Mouse (Mus musculus): ENCODE measurements at regions not wholly inside any gene's neighbourhood (a gene's known extent, or its start where the extent isn't known, plus 50 kb on each side); places are given as distances from the start of the nearest gene placed in this dataset.

DNA sequence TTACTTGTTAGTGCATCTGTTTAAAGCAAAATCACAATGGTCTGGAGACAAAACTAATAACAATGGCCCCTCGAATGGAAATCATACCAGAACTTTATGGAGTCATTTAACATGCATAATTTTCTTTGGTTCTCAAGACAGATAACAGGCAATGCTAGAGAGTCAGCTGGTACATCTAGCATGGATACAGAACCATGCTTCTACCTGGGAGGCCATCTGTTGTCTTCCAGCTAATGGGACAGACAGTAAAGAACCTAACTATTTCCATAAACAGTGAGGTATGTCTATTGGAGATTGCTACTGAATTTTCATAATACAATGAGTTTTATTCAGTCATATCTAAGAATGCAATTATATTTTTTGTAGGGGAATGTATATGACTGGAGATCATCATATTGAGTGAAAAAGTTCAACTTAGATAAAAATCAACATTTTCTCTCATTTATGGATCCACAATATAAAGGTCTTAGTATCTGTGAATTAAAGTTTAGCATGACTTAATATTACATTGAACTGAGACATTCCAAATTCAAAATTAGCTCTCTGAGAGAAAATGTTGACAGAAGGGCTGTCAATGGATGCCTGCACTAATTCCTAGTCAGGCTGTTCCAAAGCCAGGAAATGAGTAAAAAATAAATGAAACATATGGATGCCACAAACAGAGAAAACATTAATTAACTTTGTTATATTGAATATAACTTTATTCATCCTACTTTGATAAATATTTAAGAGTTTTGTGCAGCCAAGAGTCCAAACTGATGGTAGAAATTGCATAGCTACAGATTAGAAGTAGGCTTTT lies 500.3 kb upstream of the Syt1 start:
- 46% methylated on average over 1 of the region's 1 CpGs for WGBS
- H3K4me3 ChIP-seq = no peak overlapping the region
- H3K9me3 ChIP-seq = no peaks in the 10 kb centered on the region
- DNase-seq (ENCODE audit: low spot score) = no peak
- no peaks in the 10 kb centered on the region for H3K4me1 ChIP-seq
- H3K27me3 ChIP-seq (ENCODE audit: insufficient read depth, poor library complexity, severe bottlenecking) = no peaks in the 10 kb centered on the region
- H3K27ac ChIP-seq = no peak overlapping the region
- no peaks in the 10 kb centered on the region for H3K36me3 ChIP-seq

DNA sequence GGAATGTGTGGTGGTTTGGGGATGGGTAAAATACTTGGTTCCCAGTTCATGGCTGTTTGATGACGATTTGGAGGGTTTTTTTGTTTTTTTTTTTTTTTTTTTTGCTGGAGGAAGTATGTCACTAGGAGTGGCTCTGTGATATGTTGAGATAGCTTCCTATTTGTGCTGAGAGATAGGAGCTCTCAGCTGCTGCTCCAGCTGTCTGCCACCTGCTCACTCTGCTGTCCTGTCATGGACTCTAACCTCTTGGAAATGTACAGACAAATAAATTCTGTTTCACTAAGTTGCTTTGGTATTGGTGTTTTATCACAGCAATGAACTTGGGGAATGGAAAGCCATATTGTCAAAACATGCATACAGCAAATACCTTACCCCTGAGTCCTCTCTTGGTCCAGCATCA lies 497.8 kb upstream of the Syt1 start:
- H3K4me1 ChIP-seq = no peaks in the 10 kb centered on the region
- no peaks in the 10 kb centered on the region for H3K36me3 ChIP-seq
- H3K9me3 ChIP-seq = no peaks in the 10 kb centered on the region
- WGBS = 43% methylated on average over 1 of the region's 1 CpGs
- H3K27me3 ChIP-seq (ENCODE audit: insufficient read depth, poor library complexity, severe bottlenecking) = no peaks in the 10 kb centered on the region
- H3K27ac ChIP-seq = no peak overlapping the region
- no peak for DNase-seq (ENCODE audit: low spot score)
- H3K4me3 ChIP-seq = no peak overlapping the region

DNA sequence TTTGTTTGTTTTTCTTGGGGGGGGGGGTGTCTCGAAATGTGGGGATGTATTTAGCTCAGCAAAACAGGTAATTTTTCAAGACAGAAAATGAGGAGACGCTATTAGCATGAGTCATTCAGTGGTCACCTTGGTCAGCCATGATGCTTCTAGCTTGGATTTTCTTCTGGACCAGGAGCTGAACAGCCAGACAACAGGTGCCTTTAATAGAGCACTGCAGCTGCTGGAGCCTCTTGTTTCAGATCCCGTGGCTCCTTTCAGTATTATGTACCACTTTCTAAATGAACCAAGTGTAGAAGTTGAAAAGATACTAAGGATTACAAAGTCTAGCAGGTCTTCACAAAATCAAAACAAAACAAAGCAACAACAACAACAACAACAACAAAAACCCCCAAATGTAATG lies 496.4 kb upstream of the Syt1 start:
- H3K4me3 ChIP-seq = no peak overlapping the region
- H3K27me3 ChIP-seq (ENCODE audit: insufficient read depth, poor library complexity, severe bottlenecking) = no peaks in the 10 kb centered on the region
- WGBS = 72% methylated on average over 3 of the region's 3 CpGs
- no peak overlapping the region for H3K27ac ChIP-seq
- no peaks in the 10 kb centered on the region for H3K4me1 ChIP-seq
- H3K36me3 ChIP-seq = no peaks in the 10 kb centered on the region
- no peak for DNase-seq (ENCODE audit: low spot score)
- H3K9me3 ChIP-seq = no peaks in the 10 kb centered on the region

DNA sequence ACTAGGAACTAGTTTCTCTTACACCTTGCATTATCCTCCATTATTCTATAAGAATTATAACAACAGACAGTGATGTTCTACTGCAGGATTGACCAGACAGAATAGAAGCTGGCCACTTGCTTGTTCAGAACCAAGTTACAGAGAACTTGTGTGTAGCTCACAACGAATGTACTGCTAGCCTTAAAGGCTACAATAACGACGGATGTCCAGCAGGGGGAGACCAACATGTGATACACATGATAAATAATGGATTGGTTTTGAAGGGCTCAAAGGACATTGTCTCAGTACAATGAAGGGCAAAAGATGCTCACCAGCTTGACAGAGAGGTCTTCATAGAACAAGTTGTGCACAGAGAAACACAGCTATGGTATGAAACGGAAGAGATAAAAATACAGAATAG lies 493.9 kb upstream of the Syt1 start:
- no peak overlapping the region for H3K27ac ChIP-seq
- H3K36me3 ChIP-seq = no peaks in the 10 kb centered on the region
- 46% methylated on average over 4 of the region's 4 CpGs for WGBS
- DNase-seq (ENCODE audit: low spot score) = no peak
- no peaks in the 10 kb centered on the region for H3K27me3 ChIP-seq (ENCODE audit: insufficient read depth, poor library complexity, severe bottlenecking)
- no peaks in the 10 kb centered on the region for H3K9me3 ChIP-seq
- no peak overlapping the region for H3K4me3 ChIP-seq
- H3K4me1 ChIP-seq = no peaks in the 10 kb centered on the region

DNA sequence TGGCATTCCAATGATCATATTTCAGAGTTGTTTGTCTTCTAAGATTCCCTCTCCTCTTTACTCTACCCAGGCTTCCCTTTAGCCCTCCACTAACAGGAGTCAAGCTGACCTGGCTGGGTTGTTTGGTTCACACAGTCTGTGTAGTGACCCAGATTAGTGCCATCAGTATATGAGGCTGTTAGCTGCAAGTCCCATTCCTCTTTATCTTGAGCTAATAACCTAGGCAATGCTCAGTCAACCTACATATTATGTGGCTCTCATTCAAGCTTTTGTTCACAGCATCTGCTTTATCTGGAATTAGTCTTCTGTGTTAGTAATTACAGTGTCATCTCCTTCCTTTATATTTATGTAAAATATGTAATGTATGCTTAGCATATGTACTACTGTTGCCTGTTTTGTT lies 490.1 kb upstream of the Syt1 start:
- no peaks in the 10 kb centered on the region for H3K9me3 ChIP-seq
- no peak overlapping the region for H3K27ac ChIP-seq
- no peaks in the 10 kb centered on the region for H3K36me3 ChIP-seq
- DNase-seq (ENCODE audit: low spot score) = no peak
- H3K27me3 ChIP-seq (ENCODE audit: insufficient read depth, poor library complexity, severe bottlenecking) = no peaks in the 10 kb centered on the region
- H3K4me1 ChIP-seq = no peaks in the 10 kb centered on the region
- no peak overlapping the region for H3K4me3 ChIP-seq

DNA sequence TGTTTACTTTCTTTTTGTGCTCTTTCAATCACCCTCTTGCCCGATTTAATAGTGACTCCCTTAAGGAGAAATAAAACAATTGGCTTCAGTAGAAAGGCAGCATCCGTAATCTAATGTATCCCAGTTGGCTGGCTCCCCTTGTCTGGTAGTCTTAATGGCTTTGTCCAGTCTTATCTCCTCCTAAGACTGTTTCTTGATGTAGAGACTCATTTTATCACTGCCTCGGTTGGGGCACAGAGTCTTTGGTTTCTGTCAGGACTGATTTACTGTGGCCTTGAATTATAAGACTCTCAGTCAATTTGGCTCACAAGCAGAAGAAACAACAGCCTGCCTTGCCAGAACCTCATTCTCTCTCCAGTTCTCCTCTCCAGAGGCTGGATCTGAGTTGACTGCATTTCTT lies 487.5 kb upstream of the Syt1 start:
- Histone ChIP-seq H3K27me3 (ENCODE audit: insufficient read depth, poor library complexity, severe bottlenecking) (no peaks in the 10 kb centered on the region), H3K27ac (no peak overlapping the region), H3K4me1 (no peaks in the 10 kb centered on the region), H3K9me3 (no peaks in the 10 kb centered on the region), H3K36me3 (no peaks in the 10 kb centered on the region), H3K4me3 (no peak overlapping the region)
- WGBS = 64% methylated on average over 3 of the region's 3 CpGs
- no peak for DNase-seq (ENCODE audit: low spot score)

DNA sequence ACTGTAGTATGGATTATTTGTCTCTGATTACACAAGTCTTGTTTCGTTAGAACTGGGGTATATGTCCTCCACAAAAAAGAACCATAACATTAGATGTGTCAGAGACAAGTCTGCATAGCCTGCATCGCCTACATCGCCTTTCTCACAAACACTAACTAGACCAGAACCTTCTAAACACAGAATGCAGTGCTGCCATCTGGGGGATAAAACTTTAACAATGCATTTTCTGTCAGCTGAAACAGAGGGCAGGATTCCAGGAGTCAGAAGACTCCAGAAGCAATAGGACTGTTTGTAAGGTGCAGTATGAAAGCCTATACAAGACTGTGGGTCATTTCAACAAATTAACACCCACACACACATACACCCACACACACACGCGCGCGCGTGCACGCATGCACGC lies 485.4 kb upstream of the Syt1 start:
- Histone ChIP-seq H3K36me3 (no peaks in the 10 kb centered on the region), H3K27ac (no peak overlapping the region), H3K4me3 (no peak overlapping the region), H3K9me3 (no peaks in the 10 kb centered on the region), H3K27me3 (ENCODE audit: insufficient read depth, poor library complexity, severe bottlenecking) (no peaks in the 10 kb centered on the region), H3K4me1 (no peaks in the 10 kb centered on the region)
- DNase-seq (ENCODE audit: low spot score) = no peak
- WGBS = 84% methylated on average over 10 of the region's 10 CpGs

DNA sequence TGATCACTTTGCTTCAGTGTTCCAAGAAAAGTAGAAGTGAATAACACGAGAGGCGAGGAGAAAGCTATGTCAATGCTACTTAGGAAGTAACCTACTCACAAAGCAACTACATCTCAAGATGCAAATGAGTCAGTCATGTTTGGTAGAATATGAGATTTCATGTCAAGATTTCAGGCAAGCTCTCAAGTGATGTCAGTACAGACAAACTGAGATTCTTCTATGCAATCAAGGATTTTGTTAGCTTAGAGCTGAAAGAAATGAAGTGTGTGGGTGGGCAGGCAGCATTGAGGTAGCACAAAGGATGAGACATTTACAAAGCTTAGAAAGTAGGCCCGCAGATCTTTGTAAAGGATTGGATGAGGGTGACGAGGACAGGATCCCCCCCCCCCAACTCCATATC lies 480.0 kb upstream of the Syt1 start:
- Histone ChIP-seq H3K4me3 (no peak overlapping the region), H3K36me3 (no peaks in the 10 kb centered on the region), H3K27me3 (ENCODE audit: insufficient read depth, poor library complexity, severe bottlenecking) (no peaks in the 10 kb centered on the region), H3K4me1 (no peaks in the 10 kb centered on the region), H3K9me3 (no peaks in the 10 kb centered on the region), H3K27ac (no peak overlapping the region)
- 82% methylated on average over 4 of the region's 4 CpGs for WGBS
- DNase-seq (ENCODE audit: low spot score) = no peak

DNA sequence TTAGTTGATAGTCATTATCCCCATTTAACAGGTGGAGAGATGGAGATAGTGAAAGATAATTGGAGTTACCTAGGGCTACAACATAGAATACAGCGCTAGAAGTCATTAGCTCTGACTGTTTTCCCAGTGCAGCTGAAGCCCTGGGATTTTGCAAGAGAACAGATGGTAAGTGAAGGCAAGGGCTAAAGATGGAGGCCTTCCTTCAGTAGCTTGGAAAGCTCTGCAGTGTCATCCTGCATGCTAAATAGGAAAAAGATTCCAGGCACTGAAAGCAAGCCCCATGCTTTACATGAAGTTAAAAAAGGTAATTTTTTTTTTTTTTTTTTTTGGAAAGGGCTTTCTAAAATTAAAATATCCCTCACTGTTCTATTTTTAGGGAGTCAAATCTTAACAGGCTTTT lies 477.2 kb upstream of the Syt1 start:
- H3K27ac ChIP-seq = no peak overlapping the region
- 86% methylated on average over 1 of the region's 1 CpGs for WGBS
- H3K36me3 ChIP-seq = no peaks in the 10 kb centered on the region
- no peak for DNase-seq (ENCODE audit: low spot score)
- no peak overlapping the region for H3K4me3 ChIP-seq
- H3K27me3 ChIP-seq (ENCODE audit: insufficient read depth, poor library complexity, severe bottlenecking) = no peaks in the 10 kb centered on the region
- no peaks in the 10 kb centered on the region for H3K4me1 ChIP-seq
- no peaks in the 10 kb centered on the region for H3K9me3 ChIP-seq

DNA sequence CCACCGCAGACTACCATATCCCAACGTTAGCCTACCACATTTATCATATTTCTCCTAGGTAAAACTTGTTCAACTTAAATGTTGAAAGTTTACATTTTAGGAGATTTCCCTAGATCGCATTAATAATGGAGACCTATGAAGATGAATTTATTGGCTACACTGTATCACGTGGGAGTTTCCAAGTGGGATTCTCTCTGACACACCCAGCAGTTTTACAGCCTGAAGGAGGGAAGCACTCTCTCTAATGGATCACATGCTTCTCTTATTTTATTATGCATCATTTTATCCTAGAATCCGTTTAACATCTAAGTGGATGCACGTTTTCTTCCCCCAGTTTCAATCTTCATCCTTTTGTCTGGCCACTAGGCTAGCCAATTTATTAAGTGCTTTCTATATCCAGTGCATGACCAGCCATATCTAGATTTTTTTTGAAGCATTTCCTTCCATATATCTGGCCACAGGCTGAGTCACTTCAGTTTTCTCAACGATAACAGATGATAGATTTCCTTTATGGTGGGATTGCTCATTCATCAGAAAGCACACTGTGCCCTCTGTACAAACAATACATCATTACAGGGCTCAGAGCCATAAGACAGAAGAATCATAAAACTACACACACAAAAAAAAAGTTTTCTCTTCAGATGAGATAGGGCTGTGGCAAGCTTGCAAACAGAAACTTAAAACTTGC lies 476.3 kb upstream of the Syt1 start:
- H3K9me3 ChIP-seq = no peaks in the 10 kb centered on the region
- no peaks in the 10 kb centered on the region for H3K27me3 ChIP-seq (ENCODE audit: insufficient read depth, poor library complexity, severe bottlenecking)
- no peak overlapping the region for H3K27ac ChIP-seq
- WGBS = 82% methylated on average over 7 of the region's 7 CpGs
- no peaks in the 10 kb centered on the region for H3K4me1 ChIP-seq
- no peak overlapping the region for H3K4me3 ChIP-seq
- H3K36me3 ChIP-seq = no peaks in the 10 kb centered on the region
- DNase-seq (ENCODE audit: low spot score) = no peak

DNA sequence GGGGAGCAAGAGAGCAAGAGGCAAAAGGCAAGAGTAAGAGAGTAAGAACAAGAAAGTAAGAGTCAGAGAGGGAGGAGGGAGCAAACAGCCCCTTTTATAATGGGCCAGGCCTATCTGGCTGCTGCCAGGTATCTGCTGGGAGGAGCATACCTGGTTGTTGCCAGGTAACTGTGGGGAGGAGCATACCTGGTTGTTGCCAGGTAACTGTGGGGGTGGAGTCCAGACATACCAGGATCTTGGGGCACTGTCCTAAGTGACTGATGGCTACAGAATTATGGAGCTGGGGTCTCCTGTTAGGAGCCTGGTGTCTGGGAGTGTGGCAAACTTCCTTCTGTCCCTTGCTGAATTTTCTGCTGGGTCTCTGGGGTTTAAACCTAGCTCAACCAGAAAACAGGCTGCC lies 469.8 kb upstream of the Syt1 start:
- no peaks in the 10 kb centered on the region for H3K4me1 ChIP-seq
- no peak overlapping the region for H3K27ac ChIP-seq
- H3K36me3 ChIP-seq = no peaks in the 10 kb centered on the region
- no peak overlapping the region for H3K4me3 ChIP-seq
- no peak for DNase-seq (ENCODE audit: low spot score)
- no peaks in the 10 kb centered on the region for H3K9me3 ChIP-seq
- H3K27me3 ChIP-seq (ENCODE audit: insufficient read depth, poor library complexity, severe bottlenecking) = no peaks in the 10 kb centered on the region

DNA sequence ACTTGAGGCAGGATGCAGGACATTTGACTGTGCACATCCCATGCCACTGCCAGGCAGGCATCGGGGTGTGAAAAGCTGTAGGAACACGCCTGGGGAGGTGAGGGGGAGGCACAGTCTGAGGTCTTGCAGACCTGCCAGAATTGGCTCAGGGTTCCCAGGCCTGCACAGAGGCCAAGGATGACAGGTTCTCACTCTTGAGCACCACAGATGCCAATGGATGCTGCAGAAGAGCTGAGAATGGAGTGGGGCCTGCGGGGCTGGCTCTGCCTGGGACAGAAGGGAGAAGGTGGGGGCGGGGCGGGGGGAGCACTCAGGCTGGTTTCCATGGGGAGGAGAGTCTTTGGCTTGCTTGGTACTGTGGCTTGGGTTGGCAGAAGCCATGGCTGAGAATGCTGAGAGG lies 469.2 kb upstream of the Syt1 start:
- no peaks in the 10 kb centered on the region for H3K4me1 ChIP-seq
- H3K27ac ChIP-seq = no peak overlapping the region
- H3K36me3 ChIP-seq = no peaks in the 10 kb centered on the region
- no peaks in the 10 kb centered on the region for H3K9me3 ChIP-seq
- 71% methylated on average over 5 of the region's 5 CpGs for WGBS
- no peak overlapping the region for H3K4me3 ChIP-seq
- DNase-seq (ENCODE audit: low spot score) = no peak
- H3K27me3 ChIP-seq (ENCODE audit: insufficient read depth, poor library complexity, severe bottlenecking) = no peaks in the 10 kb centered on the region

DNA sequence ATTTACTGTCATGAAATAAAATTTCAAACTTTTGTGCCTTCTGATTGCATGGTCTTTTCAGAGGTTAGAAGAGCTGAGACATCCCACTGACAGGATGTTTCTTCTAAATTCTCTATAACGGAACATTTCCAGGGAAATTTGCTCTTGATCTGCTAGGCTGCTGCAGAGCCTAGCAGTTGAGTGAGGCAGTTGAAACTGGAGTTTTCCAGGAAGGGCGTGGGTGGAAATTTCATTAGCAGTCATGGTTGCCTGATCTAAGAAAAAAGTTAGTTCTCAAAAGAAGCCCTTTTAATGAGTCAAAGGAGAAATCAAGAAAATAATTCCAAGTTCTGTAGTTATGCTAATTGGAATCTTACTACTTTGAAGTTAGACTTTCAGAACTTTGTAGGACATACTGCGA lies 455.7 kb upstream of the Syt1 start:
- DNase-seq (ENCODE audit: low spot score) = no peak
- no peak overlapping the region for H3K4me3 ChIP-seq
- 83% methylated on average over 3 of the region's 3 CpGs for WGBS
- H3K27ac ChIP-seq = no peak overlapping the region
- no peaks in the 10 kb centered on the region for H3K27me3 ChIP-seq (ENCODE audit: insufficient read depth, poor library complexity, severe bottlenecking)
- H3K36me3 ChIP-seq = no peaks in the 10 kb centered on the region
- H3K9me3 ChIP-seq = no peaks in the 10 kb centered on the region
- no peaks in the 10 kb centered on the region for H3K4me1 ChIP-seq

DNA sequence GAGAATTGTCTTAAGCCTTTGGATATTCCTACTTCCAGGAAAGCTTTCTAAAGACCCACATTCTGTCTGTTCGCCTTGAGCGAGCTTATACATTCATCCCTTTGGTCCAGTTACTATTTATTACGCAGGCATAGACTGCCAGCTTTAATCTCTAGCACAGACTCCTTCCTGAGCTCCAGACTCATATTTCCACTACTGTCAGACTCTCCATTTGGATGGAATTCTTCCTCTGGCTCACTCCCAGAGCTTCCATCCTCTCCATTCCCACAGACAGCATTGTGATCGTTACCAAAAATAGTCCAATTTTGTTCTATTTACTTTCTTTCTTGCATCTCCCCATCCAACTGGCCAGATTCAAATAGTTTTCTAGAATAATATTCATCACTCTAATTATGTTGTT lies 420.3 kb upstream of the Syt1 start:
- 87% methylated on average over 4 of the region's 4 CpGs for WGBS
- no peaks in the 10 kb centered on the region for H3K9me3 ChIP-seq
- no peak overlapping the region for H3K27ac ChIP-seq
- no peaks in the 10 kb centered on the region for H3K36me3 ChIP-seq
- H3K27me3 ChIP-seq (ENCODE audit: insufficient read depth, poor library complexity, severe bottlenecking) = no peaks in the 10 kb centered on the region
- H3K4me1 ChIP-seq = no peaks in the 10 kb centered on the region
- no peak overlapping the region for H3K4me3 ChIP-seq
- no peak for DNase-seq (ENCODE audit: low spot score)
